Mouse (Mus musculus) intestine, postnatal 0 days (tissue): ENCODE measurements at regions not wholly inside any gene's neighbourhood (a gene's known extent, or its start where the extent isn't known, plus 50 kb on each side); places are given as distances from the start of the nearest gene placed in this dataset.
A peak's percentile ranks its signal among the peaks of the same experiment; 100 is the strongest.

Experiments used
- ATAC-seq: fragments of 200-750 bp; cut with Nextera tagmentation; 2 replicates; pipeline ENCODE4 v1.8.0; 2017; ENCODE audit warnings: mild to moderate bottlenecking, moderate TSS enrichment, moderate library complexity
- H3K27ac ChIP-seq: fragments of 300-500 bp; sonication (generic); 2 replicates; pipeline ENCODE4 v1.5.1; 2014; ENCODE audit warnings: mild to moderate bottlenecking, low read depth, low read length, moderate library complexity
- H3K27me3 ChIP-seq: fragments of 300-500 bp; sonication (generic); replicated peaks from 2 replicates; pipeline ENCODE4 v1.6.1; 2014; ENCODE audit warnings: low read length, mixed read lengths; ENCODE audit not compliant: control insufficient read depth, insufficient read depth
- H3K36me3 ChIP-seq: fragments of 300-500 bp; sonication (generic); 2 replicates; pipeline ENCODE4 v1.6.1; 2014; ENCODE audit warnings: mild to moderate bottlenecking, moderate library complexity; ENCODE audit not compliant: control insufficient read depth, insufficient read depth
- H3K4me1 ChIP-seq: fragments of 300-500 bp; sonication (generic); replicated peaks from 2 replicates; pipeline ENCODE4 v1.6.1; 2014; ENCODE audit warnings: antibody characterized with exemption, low read length, mixed read lengths; ENCODE audit not compliant: control insufficient read depth, insufficient read depth
- H3K4me2 ChIP-seq: fragments of 300-500 bp; sonication (generic); replicated peaks from 2 replicates; pipeline ENCODE4 v1.6.1; 2014; ENCODE audit warnings: low read depth, mild to moderate bottlenecking, moderate library complexity
- H3K4me3 ChIP-seq: fragments of 300-500 bp; sonication (generic); 2 replicates; pipeline ENCODE4 v1.5.1; 2014; ENCODE audit warnings: low read depth, low read length
- H3K9ac ChIP-seq: fragments of 300-500 bp; sonication (generic); 2 replicates; pipeline ENCODE4 v1.6.1; 2014; ENCODE audit warnings: mild to moderate bottlenecking, low read depth, low read length
- H3K9me3 ChIP-seq: fragments of 300-500 bp; sonication (generic); 2 replicates; pipeline ENCODE4 v1.6.1; 2016; ENCODE audit warnings: mixed run types; ENCODE audit not compliant: control insufficient read depth
- CTCF ChIP-seq: sonication (generic); IDR thresholded peaks from 2 replicates; pipeline ENCODE4 v1.5.1; 2016; ENCODE audit warnings: low read depth, mild to moderate bottlenecking, control low read depth, antibody characterized with exemption, moderate library complexity
- WGBS: fragments of 180-500 bp; shearing (Covaris S2); extraction: QIAGEN DNeasy Blood & Tissue Kit; methylation state at CpG from one replicate; pipeline ENCODE4 v1.1.7; 2014; 5-methylcytosine and 5-hydroxymethylcytosine counted together

DNA sequence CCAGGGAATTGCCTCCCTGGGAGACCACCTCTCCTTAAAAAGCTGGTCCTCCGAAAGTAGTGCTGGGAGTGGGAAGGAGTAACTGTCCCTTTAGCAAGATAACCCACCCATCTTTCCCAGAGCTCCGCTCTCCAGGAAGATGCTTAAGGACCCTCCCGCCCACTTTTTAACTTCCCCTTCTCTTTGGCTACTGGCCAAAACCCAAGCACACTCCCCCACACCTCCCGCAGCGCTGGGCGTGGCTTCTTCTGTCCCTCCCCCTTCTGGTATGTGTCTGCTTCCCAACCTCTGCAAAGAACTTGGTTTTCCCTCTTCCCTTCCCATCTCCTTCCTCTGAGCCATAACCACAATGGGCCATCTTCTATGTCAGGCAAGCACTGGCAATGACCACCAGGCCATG lies 85.4 kb downstream of the Rpap3 start:
- no peak overlapping the region for H3K9ac ChIP-seq
- no peak overlapping the region for H3K4me3 ChIP-seq
- no peak for ATAC-seq
- no peak for TF ChIP-seq CTCF
- no peaks in the 10 kb centered on the region for H3K9me3 ChIP-seq
- no peak overlapping the region for H3K27ac ChIP-seq
- WGBS: 59% methylated on average over 6 of the region's 6 CpGs
- H3K27me3 ChIP-seq: no peaks in the 10 kb centered on the region
- no peak overlapping the region for H3K4me2 ChIP-seq
- H3K36me3 ChIP-seq: no peaks in the 10 kb centered on the region
- H3K4me1 ChIP-seq: no peaks in the 10 kb centered on the region

DNA sequence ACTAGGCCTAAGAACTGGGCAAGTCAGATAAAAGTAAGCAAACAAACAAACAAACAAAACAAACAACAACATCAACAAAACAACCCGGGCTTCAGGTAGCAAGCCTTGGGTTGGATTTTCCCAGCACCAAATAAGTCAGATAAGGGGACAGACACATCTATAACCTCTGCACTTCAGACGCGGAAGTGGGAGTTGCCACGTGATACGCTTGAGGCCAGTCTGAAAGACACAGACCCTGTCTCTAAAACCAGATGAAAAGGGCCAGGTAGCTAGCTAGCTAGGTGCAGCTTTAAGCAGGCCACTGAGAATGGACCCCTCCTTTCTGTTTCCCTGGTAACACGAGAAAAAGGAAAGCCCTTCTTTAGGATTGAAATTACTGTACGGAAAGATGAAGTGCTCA lies 85.9 kb downstream of the Rpap3 start:
- Histone ChIP-seq H3K27ac (no peak overlapping the region), H3K4me3 (no peak overlapping the region), H3K4me2 (no peak overlapping the region), H3K27me3 (no peaks in the 10 kb centered on the region), H3K36me3 (no peaks in the 10 kb centered on the region), H3K9me3 (no peaks in the 10 kb centered on the region), H3K4me1 (no peaks in the 10 kb centered on the region), H3K9ac (no peak overlapping the region)
- 78% methylated on average over 7 of the region's 7 CpGs for WGBS
- no peak for ATAC-seq
- TF ChIP-seq CTCF: no peak

DNA sequence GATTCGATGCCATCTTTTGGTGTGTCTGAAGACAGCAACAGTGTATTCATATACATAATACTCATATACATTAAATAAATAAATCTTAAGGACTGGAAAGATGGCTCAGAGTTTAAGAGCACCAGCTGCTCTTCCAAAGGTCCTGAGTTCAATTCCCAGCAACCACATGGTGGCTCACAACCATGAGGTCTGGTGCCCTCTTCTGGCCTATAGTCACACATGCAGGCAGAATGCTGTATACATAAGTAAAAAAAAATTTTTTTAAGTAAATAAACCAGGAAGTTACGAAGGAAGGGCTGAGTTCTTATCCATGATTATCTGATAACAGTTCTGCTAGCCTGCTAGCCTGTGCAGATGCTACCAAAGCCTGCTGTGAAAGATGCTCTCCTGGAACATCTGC lies 93.3 kb downstream of the Rpap3 start:
- no peak for ATAC-seq
- H3K4me1 ChIP-seq: no peaks in the 10 kb centered on the region
- H3K27me3 ChIP-seq: no peaks in the 10 kb centered on the region
- no peak overlapping the region for H3K27ac ChIP-seq
- no peak overlapping the region for H3K9ac ChIP-seq
- TF ChIP-seq CTCF: peak; percentile 46
- WGBS: 75% methylated on average over 2 of the region's 2 CpGs
- no peak overlapping the region for H3K4me2 ChIP-seq
- H3K36me3 ChIP-seq: no peaks in the 10 kb centered on the region
- no peak overlapping the region for H3K4me3 ChIP-seq
- H3K9me3 ChIP-seq: 0 out of 2 replicates have a peak, but pooled peaks cover 2% of the 10 kb centered on the region

DNA sequence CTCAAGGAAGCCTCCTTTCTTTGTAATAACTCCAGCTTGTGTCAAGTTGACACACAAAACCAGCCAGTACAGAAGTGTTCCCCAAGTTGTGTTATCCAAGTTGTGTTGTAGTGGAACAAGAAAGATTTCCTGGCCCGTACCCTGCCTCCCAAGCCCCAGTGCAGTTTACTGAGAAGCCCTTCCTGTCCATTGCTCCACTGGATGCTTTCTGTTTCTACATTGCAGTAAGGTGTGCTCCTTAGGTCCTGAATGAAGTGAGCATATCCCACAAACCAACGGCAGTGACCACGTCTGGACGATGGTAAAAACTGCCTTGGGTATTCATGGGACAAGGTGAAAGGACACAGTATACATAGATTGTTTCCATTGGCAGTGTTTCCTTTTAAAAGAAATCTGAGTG lies 94.9 kb downstream of the Rpap3 start:
- H3K4me2 ChIP-seq: no peak overlapping the region
- WGBS: 93% methylated on average over 4 of the region's 4 CpGs
- H3K36me3 ChIP-seq: no peaks in the 10 kb centered on the region
- TF ChIP-seq CTCF: no peak
- ATAC-seq: no peak
- no peaks in the 10 kb centered on the region for H3K27me3 ChIP-seq
- H3K4me1 ChIP-seq: 0 out of 2 replicates have a peak, but pooled peaks cover 3% of the 10 kb centered on the region
- no peak overlapping the region for H3K4me3 ChIP-seq
- no peak overlapping the region for H3K27ac ChIP-seq
- 0 out of 2 replicates have a peak, but pooled peaks cover 2% of the 10 kb centered on the region for H3K9me3 ChIP-seq
- no peak overlapping the region for H3K9ac ChIP-seq

DNA sequence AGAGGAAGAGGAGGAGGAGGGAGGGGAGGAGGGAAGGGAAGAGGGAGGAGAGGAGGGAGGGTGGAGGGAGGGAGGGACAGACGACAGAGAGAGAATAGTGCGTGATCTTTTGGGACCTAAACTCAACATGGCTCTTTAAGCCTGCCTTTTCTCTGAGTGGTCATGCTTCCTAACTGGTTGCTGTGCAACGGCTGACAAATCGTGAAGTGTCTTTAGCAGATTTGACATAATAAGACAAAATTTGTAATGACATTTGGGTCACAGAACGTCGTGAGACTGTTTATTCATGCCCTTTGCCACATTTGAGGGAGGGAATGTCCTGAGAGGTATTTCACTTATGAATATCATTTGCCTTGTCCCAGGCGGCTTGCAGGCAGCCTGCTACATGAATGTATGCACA lies 96.1 kb downstream of the Rpap3 start:
- 76% methylated on average over 7 of the region's 7 CpGs for WGBS
- no peak overlapping the region for H3K4me3 ChIP-seq
- no peak overlapping the region for H3K27ac ChIP-seq
- H3K4me1 ChIP-seq: 0 out of 2 replicates have a peak, but pooled peaks cover 3% of the 10 kb centered on the region
- H3K27me3 ChIP-seq: no peaks in the 10 kb centered on the region
- no peak for TF ChIP-seq CTCF
- no peak overlapping the region for H3K9ac ChIP-seq
- no peak for ATAC-seq
- H3K4me2 ChIP-seq: no peak overlapping the region
- H3K36me3 ChIP-seq: no peaks in the 10 kb centered on the region
- H3K9me3 ChIP-seq: 0 out of 2 replicates have a peak, but pooled peaks cover 2% of the 10 kb centered on the region

DNA sequence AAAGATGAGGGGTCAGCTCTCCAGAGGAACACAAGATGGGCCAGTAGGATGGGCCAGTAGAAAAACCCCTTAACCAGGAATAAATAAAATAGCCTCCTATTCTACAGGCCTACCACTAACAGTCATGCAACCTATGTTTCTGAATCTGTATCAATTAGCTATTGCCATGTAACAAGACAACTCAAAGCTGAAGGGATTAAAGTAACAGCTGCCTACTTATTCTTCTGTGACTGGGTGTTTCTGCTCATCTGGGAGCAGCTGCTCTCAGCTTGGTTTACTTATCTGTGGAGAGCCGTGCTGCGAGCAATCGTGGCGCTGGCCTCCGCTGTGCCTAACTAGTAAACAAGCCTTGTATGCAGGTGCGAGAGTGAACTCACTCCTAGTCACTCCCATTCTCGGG lies 97.0 kb downstream of the Rpap3 start:
- Histone ChIP-seq H3K27ac (no peak overlapping the region), H3K27me3 (no peaks in the 10 kb centered on the region), H3K9me3 (0 out of 2 replicates have a peak, but pooled peaks cover 2% of the 10 kb centered on the region), H3K36me3 (no peaks in the 10 kb centered on the region), H3K9ac (no peak overlapping the region), H3K4me2 (no peak overlapping the region), H3K4me3 (no peak overlapping the region), H3K4me1 (0 out of 2 replicates have a peak, but pooled peaks cover 3% of the 10 kb centered on the region)
- no peak for TF ChIP-seq CTCF
- WGBS: 71% methylated on average over 7 of the region's 7 CpGs
- no peak for ATAC-seq
